Mouse (Mus musculus): Measurements from ENCODE around the gene Polr2j. TPM values are rescaled to one million over a fixed set of nuclear protein-coding genes. Genes with fewer than 3 reads are reported as not detected.
"Not testable (repeated sequence)": the region's sequence is repeated elsewhere in the genome, so short reads cannot be mapped to it uniquely, and the experiment has no call there.

Polr2j gene
- polyA plus RNA-seq, 1 experiment, result 35.3 TPM

- Histone ChIP-seq H3K27me3 (ENCODE audit: control insufficient read depth, insufficient read depth, low read length) (no peaks in the 10 kb centered on the region), H3K27ac (ENCODE audit: control insufficient read depth, insufficient read depth, low read depth, low read length) (no peak overlapping the region), H3K4me3 (ENCODE audit: control insufficient read depth, low read depth, low read length) (no peak overlapping the region), H3K36me3 (ENCODE audit: control insufficient read depth, insufficient read depth, low read length) (no peaks in the 10 kb centered on the region), H3K4me1 (ENCODE audit: control insufficient read depth, insufficient read depth, low read length) (peaks cover 2% of the 10 kb centered on the region)
- no peak for TF ChIP-seq POLR2A (IDR thresholded peaks at IDR 0.05; ENCODE audit: control insufficient read depth, low read depth, low read length)
- no peak for TF ChIP-seq CTCF (IDR thresholded peaks at IDR 0.05; ENCODE audit: control insufficient read depth, insufficient read depth, insufficient replicate concordance, low read depth, low read length)
These were observed 7.4 kb upstream of the Polr2j start for GRCm38 (mm10) chr5:136109042-136109441.

GRCm38 (mm10) chr5:136113546-136113945, 2.9 kb upstream of the Polr2j start:
- H3K27me3 ChIP-seq (ENCODE audit: control insufficient read depth, insufficient read depth, low read length); H3K36me3 ChIP-seq (ENCODE audit: control insufficient read depth, insufficient read depth, low read length); H3K4me1 ChIP-seq (ENCODE audit: control insufficient read depth, insufficient read depth, low read length); H3K27ac ChIP-seq (ENCODE audit: control insufficient read depth, insufficient read depth, low read depth, low read length): not testable (repeated sequence)
- peak overlapping the region; percentile 36; the same call in 1 of the 2 replicates for H3K4me3 ChIP-seq (ENCODE audit: control insufficient read depth, low read depth, low read length)

GRCm38 (mm10) chr5:136116784-136117112, 317 bp downstream of the Polr2j start:
- peak overlapping the region; percentile 54; the same call in 1 of the 2 replicates for H3K27ac ChIP-seq (ENCODE audit: control insufficient read depth, insufficient read depth, low read depth, low read length)
- no peaks in the 10 kb centered on the region for H3K27me3 ChIP-seq (ENCODE audit: control insufficient read depth, insufficient read depth, low read length)
- TF ChIP-seq POLR2A (IDR thresholded peaks at IDR 0.05; ENCODE audit: control insufficient read depth, low read depth, low read length), result no peak; the same call in 1 of the 2 replicates
- no peak; the same call in 1 of the 2 replicates for TF ChIP-seq CTCF (IDR thresholded peaks at IDR 0.05; ENCODE audit: control insufficient read depth, insufficient read depth, insufficient replicate concordance, low read depth, low read length)
- H3K4me1 ChIP-seq (ENCODE audit: control insufficient read depth, insufficient read depth, low read length), result peaks cover 10% of the 10 kb centered on the region
- H3K36me3 ChIP-seq (ENCODE audit: control insufficient read depth, insufficient read depth, low read length), result no peaks in the 10 kb centered on the region
- peak overlapping the region; percentile 93 for H3K4me3 ChIP-seq (ENCODE audit: control insufficient read depth, low read depth, low read length)

GRCm38 (mm10) chr5:136122165-136122564, 5.7 kb downstream of the Polr2j start:
- no peaks in the 10 kb centered on the region; the same call in 1 of the 2 replicates for H3K4me1 ChIP-seq (ENCODE audit: control insufficient read depth, insufficient read depth, low read length)
- H3K27me3 ChIP-seq (ENCODE audit: control insufficient read depth, insufficient read depth, low read length), result no peaks in the 10 kb centered on the region
- no peak for TF ChIP-seq POLR2A (IDR thresholded peaks at IDR 0.05; ENCODE audit: control insufficient read depth, low read depth, low read length)
- TF ChIP-seq CTCF (IDR thresholded peaks at IDR 0.05; ENCODE audit: control insufficient read depth, insufficient read depth, insufficient replicate concordance, low read depth, low read length), result no peak
- peaks cover 2% of the 10 kb centered on the region for H3K36me3 ChIP-seq (ENCODE audit: control insufficient read depth, insufficient read depth, low read length)
- H3K4me3 ChIP-seq (ENCODE audit: control insufficient read depth, low read depth, low read length), result no peak overlapping the region
- no peak overlapping the region for H3K27ac ChIP-seq (ENCODE audit: control insufficient read depth, insufficient read depth, low read depth, low read length)

GRCm38 (mm10) chr5:136135571-136136291, 19.3 kb downstream of the Polr2j start, which contains the start of the genes Lrwd1 and Alkbh4:
Gene Lrwd1, minus strand, starts transcription at chr5:136136074.
Gene Alkbh4, plus strand, starts transcription at chr5:136136146.
- peak; percentile 88 for TF ChIP-seq POLR2A (IDR thresholded peaks at IDR 0.05; ENCODE audit: control insufficient read depth, low read depth, low read length)
- TF ChIP-seq CTCF (IDR thresholded peaks at IDR 0.05; ENCODE audit: control insufficient read depth, insufficient read depth, insufficient replicate concordance, low read depth, low read length), result no peak
- H3K27me3 ChIP-seq (ENCODE audit: control insufficient read depth, insufficient read depth, low read length), result no peaks in the 10 kb centered on the region
- H3K4me3 ChIP-seq (ENCODE audit: control insufficient read depth, low read depth, low read length), result peak within 1 kb of the TSS; percentile 97
- H3K27ac ChIP-seq (ENCODE audit: control insufficient read depth, insufficient read depth, low read depth, low read length), result peak within 1 kb of the TSS; percentile 97
- peaks cover 1% of the 10 kb centered on the region for H3K36me3 ChIP-seq (ENCODE audit: control insufficient read depth, insufficient read depth, low read length)
- 0 out of 2 replicates have a peak, but pooled peaks cover 2% of the 10 kb centered on the region for H3K4me1 ChIP-seq (ENCODE audit: control insufficient read depth, insufficient read depth, low read length)

- TF ChIP-seq POLR2A (IDR thresholded peaks at IDR 0.05; ENCODE audit: control insufficient read depth, low read depth, low read length), result no peak
- no peak for TF ChIP-seq CTCF (IDR thresholded peaks at IDR 0.05; ENCODE audit: control insufficient read depth, insufficient read depth, insufficient replicate concordance, low read depth, low read length)
- H3K27ac ChIP-seq (ENCODE audit: control insufficient read depth, insufficient read depth, low read depth, low read length), result peak overlapping the region; percentile 65
- H3K4me3 ChIP-seq (ENCODE audit: control insufficient read depth, low read depth, low read length), result peak overlapping the region; percentile 97
- H3K4me1 ChIP-seq (ENCODE audit: control insufficient read depth, insufficient read depth, low read length), result 0 out of 2 replicates have a peak, but pooled peaks cover 2% of the 10 kb centered on the region
- H3K27me3 ChIP-seq (ENCODE audit: control insufficient read depth, insufficient read depth, low read length), result no peaks in the 10 kb centered on the region
- H3K36me3 ChIP-seq (ENCODE audit: control insufficient read depth, insufficient read depth, low read length), result no peaks in the 10 kb centered on the region; the same call in none of the 2 replicates
These were observed 20.0 kb downstream of the Polr2j start for GRCm38 (mm10) chr5:136136292-136136990.

GRCm38 (mm10) chr5:136137658-136138274, 21.3 kb downstream of the Polr2j start:
- Histone ChIP-seq H3K4me1 (ENCODE audit: control insufficient read depth, insufficient read depth, low read length) (0 out of 2 replicates have a peak, but pooled peaks cover 2% of the 10 kb centered on the region), H3K36me3 (ENCODE audit: control insufficient read depth, insufficient read depth, low read length) (no peaks in the 10 kb centered on the region; the same call in none of the 2 replicates), H3K27me3 (ENCODE audit: control insufficient read depth, insufficient read depth, low read length) (no peaks in the 10 kb centered on the region), H3K27ac (ENCODE audit: control insufficient read depth, insufficient read depth, low read depth, low read length) (no peak overlapping the region), H3K4me3 (ENCODE audit: control insufficient read depth, low read depth, low read length) (no peak overlapping the region)
- TF ChIP-seq CTCF (IDR thresholded peaks at IDR 0.05; ENCODE audit: control insufficient read depth, insufficient read depth, insufficient replicate concordance, low read depth, low read length) (peak; percentile 57; the same call in 1 of the 2 replicates), POLR2A (IDR thresholded peaks at IDR 0.05; ENCODE audit: control insufficient read depth, low read depth, low read length) (no peak)

Measured in testis, adult 2 months (tissue).